In the genomic region with DNA sequence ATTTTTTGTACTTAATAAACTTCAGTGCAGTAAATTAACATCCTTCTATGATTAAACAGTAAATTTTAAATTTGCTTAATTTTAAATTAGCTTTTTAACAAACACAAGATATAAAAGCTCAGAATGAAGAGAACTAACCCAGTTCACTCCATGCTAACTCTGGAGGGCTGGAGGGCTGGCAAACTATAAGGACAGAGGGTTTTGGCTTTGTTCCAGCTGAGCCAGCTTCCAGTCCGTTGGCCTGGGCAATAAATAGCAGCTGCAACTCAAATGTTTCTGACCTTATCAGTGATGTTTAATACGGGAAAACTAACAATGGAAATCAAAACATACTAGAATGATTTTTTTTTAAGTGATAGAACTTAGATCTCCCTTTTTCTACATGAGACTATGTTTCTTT, we compare ENCODE assay signal across 16 mouse cellular contexts.
DNase-seq lines count a peak whose midpoint lies in the region; ATAC-seq lines count a peak whose summit lies in the region.
"Had no signal": no experiment of that assay in that cellular context is flagged by ENCODE, and none has a peak within 500 bp of the region (broad histone marks: within the 10 kb centered on the region; RNA-seq: fewer than 3 reads in every experiment).

No protein-coding gene starts in this region.

- H3K27me3 ChIP-seq in heart, embryonic 10.5 days (ENCODE audit: insufficient read depth, poor library complexity, severe bottlenecking), result no peaks in the 10 kb centered on the region
- H3K27me3 ChIP-seq in heart, embryonic 16.5 days (ENCODE audit: control insufficient read depth, insufficient read depth, low read length), result no peaks in the 10 kb centered on the region
- H3K27me3 ChIP-seq: hindbrain, embryonic 15.5 days; kidney, embryonic 15.5 days; neural tube, embryonic 13.5 days had no signal

- 15% methylated on average over 2 of the region's 2 CpGs for WGBS in heart, embryonic 10.5 days
- 9% methylated on average over 2 of the region's 2 CpGs for WGBS in heart, embryonic 16.5 days

- DNase-seq in heart, adult 18-20 months, result peak; percentile 40 to 49
- no peak for DNase-seq in heart, embryonic 10.5 days (ENCODE audit: low spot score)
- DNase-seq in lung, postnatal 10 days, result peak; percentile 6
- DNase-seq in lung, postnatal 25 days (ENCODE audit: low spot score), result no peak
- DNase-seq in lung, postnatal 36 days, result peak; percentile 4
- DNase-seq in right cerebral cortex, postnatal 10 days (ENCODE audit: low spot score in 2 of 2), result no peak
- DNase-seq: cerebellum, adult 11 months; layer of hippocampus, adult 9-11 months; liver, postnatal 0 days; right cerebral cortex, postnatal 14 days; thymus, adult 2 months had no signal

- H3K36me3 ChIP-seq in heart, embryonic 10.5 days, result no peaks in the 10 kb centered on the region
- H3K36me3 ChIP-seq in heart, embryonic 16.5 days (ENCODE audit: control insufficient read depth, insufficient read depth), result no peaks in the 10 kb centered on the region
- H3K36me3 ChIP-seq: hindbrain, embryonic 15.5 days; kidney, embryonic 15.5 days; neural tube, embryonic 13.5 days had no signal

- no peak overlapping the region for H3K27ac ChIP-seq in heart, embryonic 10.5 days
- H3K27ac ChIP-seq in heart, embryonic 16.5 days (ENCODE audit: low read length), result no peak overlapping the region
- H3K27ac ChIP-seq: hindbrain, embryonic 15.5 days; kidney, embryonic 15.5 days; neural tube, embryonic 13.5 days had no signal

- H3K4me1 ChIP-seq in heart, embryonic 10.5 days, result no peaks in the 10 kb centered on the region
- H3K4me1 ChIP-seq in heart, embryonic 16.5 days (ENCODE audit: control insufficient read depth, insufficient read depth, low read length), result peaks cover 6% of the 10 kb centered on the region
- H3K4me1 ChIP-seq: hindbrain, embryonic 15.5 days; kidney, embryonic 15.5 days; neural tube, embryonic 13.5 days had no signal

- no peak overlapping the region for H3K4me2 ChIP-seq in heart, embryonic 16.5 days (ENCODE audit: low read depth, low read length)
- H3K4me2 ChIP-seq: hindbrain, embryonic 15.5 days; kidney, embryonic 15.5 days; neural tube, embryonic 13.5 days had no signal

- H3K9ac ChIP-seq in heart, embryonic 16.5 days (ENCODE audit: low read length), result no peak overlapping the region
- H3K9ac ChIP-seq: hindbrain, embryonic 15.5 days; kidney, embryonic 15.5 days; liver, postnatal 0 days; neural tube, embryonic 13.5 days had no signal

- peak; percentile 58 for ATAC-seq in heart, embryonic 16.5 days (replicated peaks; ENCODE audit: extremely low read depth, insufficient read depth, low FRiP score)
- ATAC-seq: liver, postnatal 0 days; midbrain, embryonic 16.5 days had no signal

- no peaks in the 10 kb centered on the region for H3K9me3 ChIP-seq in heart, embryonic 10.5 days
- no peaks in the 10 kb centered on the region for H3K9me3 ChIP-seq in heart, embryonic 16.5 days (replicated peaks; ENCODE audit: control insufficient read depth, low read length)
- H3K9me3 ChIP-seq: hindbrain, embryonic 15.5 days; kidney, embryonic 15.5 days; neural tube, embryonic 13.5 days had no signal

- H3K4me3 ChIP-seq in heart, embryonic 10.5 days, result no peak overlapping the region
- no peak overlapping the region for H3K4me3 ChIP-seq in heart, embryonic 16.5 days (ENCODE audit: low read length)
- H3K4me3 ChIP-seq: hindbrain, embryonic 15.5 days; kidney, embryonic 15.5 days; neural tube, embryonic 13.5 days had no signal

Comparison
In these comparisons a context has a peak if more than half of its experiments do, and no peak if none do; other contexts are left out.
1. DNase-seq: peak in heart, adult 18-20 months (2 of 2), lung, postnatal 10 days (single experiment) and lung, postnatal 36 days (single experiment); none in heart, embryonic 10.5 days (single experiment), lung, postnatal 25 days (single experiment) and right cerebral cortex, postnatal 10 days (0 of 2).